Mouse (Mus musculus) midbrain, embryonic 13.5 days (tissue): ENCODE measurements around the gene Vgll3. TPM values are rescaled to one million over a fixed set of nuclear protein-coding genes. Genes with fewer than 3 reads are reported as not detected.

Source experiments
- ATAC-seq: fragments of 200-750 bp; cut with Nextera tagmentation; 2 replicates; pipeline ENCODE4 v1.8.0; 2017; ENCODE audit warnings: mild to moderate bottlenecking, moderate TSS enrichment, moderate library complexity
- H3K27ac ChIP-seq: fragments of 300-500 bp; sonication (generic); 2 replicates; pipeline ENCODE4 v1.5.1; 2015; ENCODE audit warnings: inconsistent platforms, mild to moderate bottlenecking, moderate library complexity
- H3K27me3 ChIP-seq: fragments of 300-500 bp; sonication (generic); 2 replicates; pipeline ENCODE4 v1.6.1; 2015; ENCODE audit warnings: mild to moderate bottlenecking, inconsistent platforms
- H3K36me3 ChIP-seq: fragments of 300-500 bp; sonication (generic); 2 replicates; pipeline ENCODE4 v1.6.1; 2015; ENCODE audit warnings: mild to moderate bottlenecking, inconsistent platforms
- H3K4me1 ChIP-seq: fragments of 300-500 bp; sonication (generic); replicated peaks from 2 replicates; pipeline ENCODE4 v1.6.1; 2015; ENCODE audit warnings: inconsistent platforms
- H3K4me2 ChIP-seq: fragments of 300-500 bp; sonication (generic); replicated peaks from 2 replicates; pipeline ENCODE4 v1.6.1; 2015; ENCODE audit warnings: moderate library complexity, mild to moderate bottlenecking, inconsistent platforms
- H3K4me3 ChIP-seq: fragments of 300-500 bp; sonication (generic); replicated peaks from 2 replicates; pipeline ENCODE4 v1.5.1; 2015; ENCODE audit warnings: mild to moderate bottlenecking, inconsistent platforms
- H3K9ac ChIP-seq: fragments of 300-500 bp; sonication (generic); replicated peaks from 2 replicates; pipeline ENCODE4 v1.6.1; 2015; ENCODE audit warnings: mild to moderate bottlenecking, inconsistent platforms
- H3K9me3 ChIP-seq: fragments of 300-500 bp; sonication (generic); 2 replicates; pipeline ENCODE4 v1.6.1; 2016; ENCODE audit warnings: mild to moderate bottlenecking, inconsistent platforms
- WGBS: fragments of 180-500 bp; shearing (Covaris S2); methylation state at CpG from one replicate; pipeline ENCODE4 v1.1.7; 2015; 5-methylcytosine and 5-hydroxymethylcytosine counted together
- polyA plus RNA-seq: library from polyadenylated mRNA; unstranded; fragments of >200 nt; fragmentation: Nextera tagmentation; extraction: Ambion mirVana; gene quantifications from 2 replicates; pipeline ENCODE4 v1.2.1, GENCODE M21; 2015

The Vgll3 gene
- polyA plus RNA-seq, 1 experiment from 2014 or later = 1.7 TPM

DNA sequence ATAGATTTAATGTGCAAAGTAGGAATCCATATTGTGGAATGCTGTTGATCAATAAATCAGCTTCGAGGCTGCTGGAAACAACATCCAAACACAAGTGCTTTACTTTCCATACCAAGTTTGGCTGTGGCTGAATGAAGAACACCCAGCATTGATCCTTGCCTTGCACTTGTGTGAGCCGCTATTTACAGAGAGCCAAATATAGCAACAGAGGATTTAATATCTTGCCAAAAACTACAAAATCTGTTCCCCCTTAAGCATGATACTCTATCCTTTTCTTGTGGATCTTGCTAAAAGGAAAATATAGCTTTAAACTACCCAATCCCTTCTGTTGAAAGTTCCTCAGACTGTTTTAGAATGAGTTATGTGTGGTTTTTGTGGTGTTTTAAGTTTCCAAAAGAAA lies 52.9 kb downstream of the Vgll3 start:
- WGBS = 85% methylated on average over 2 of the region's 2 CpGs
- no peaks in the 10 kb centered on the region for H3K36me3 ChIP-seq
- no peaks in the 10 kb centered on the region for H3K9me3 ChIP-seq
- H3K4me1 ChIP-seq = no peaks in the 10 kb centered on the region
- H3K9ac ChIP-seq = no peak overlapping the region
- H3K4me3 ChIP-seq = no peak overlapping the region
- no peak for ATAC-seq
- H3K27ac ChIP-seq = no peak overlapping the region
- no peak overlapping the region for H3K4me2 ChIP-seq
- no peaks in the 10 kb centered on the region for H3K27me3 ChIP-seq

GRCm38 (mm10) chr16:65868933-65869332 lies 53.9 kb downstream of the Vgll3 start:
- Histone ChIP-seq H3K36me3 (no peaks in the 10 kb centered on the region), H3K4me3 (no peak overlapping the region), H3K27me3 (no peaks in the 10 kb centered on the region), H3K27ac (no peak overlapping the region), H3K4me1 (no peaks in the 10 kb centered on the region), H3K9me3 (no peaks in the 10 kb centered on the region), H3K4me2 (no peak overlapping the region), H3K9ac (no peak overlapping the region)
- 88% methylated on average over 2 of the region's 2 CpGs for WGBS
- ATAC-seq = no peak

DNA sequence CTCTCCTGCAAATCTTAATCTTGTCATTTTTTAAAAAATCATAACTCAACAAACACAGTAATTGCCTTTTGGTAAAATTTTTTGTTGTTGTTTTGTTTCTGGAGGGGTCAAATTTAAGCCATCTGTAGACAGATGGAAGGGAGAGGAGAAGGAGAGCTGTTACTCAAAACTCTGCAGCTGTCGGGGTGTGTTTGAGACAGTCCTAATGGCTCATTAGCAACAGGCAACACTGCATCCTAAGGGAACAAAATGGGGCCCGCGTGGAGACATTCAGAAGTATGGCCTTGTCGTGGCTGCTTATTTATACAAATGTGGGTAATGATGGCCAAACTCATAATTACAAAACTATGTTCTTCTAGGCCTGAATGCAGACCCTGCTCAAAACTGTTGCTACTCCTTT lies 73.9 kb downstream of the Vgll3 start:
- Histone ChIP-seq H3K4me1 (no peaks in the 10 kb centered on the region), H3K9ac (no peak overlapping the region), H3K4me3 (no peak overlapping the region), H3K27me3 (no peaks in the 10 kb centered on the region), H3K36me3 (no peaks in the 10 kb centered on the region), H3K27ac (no peak overlapping the region), H3K4me2 (no peak overlapping the region), H3K9me3 (no peaks in the 10 kb centered on the region)
- WGBS = 77% methylated on average over 4 of the region's 4 CpGs
- ATAC-seq = no peak
